8 mouse cellular contexts compared by ENCODE assay signal in genomic region chr6:87590394-87591281, GRCm38 (mm10). TPM values are rescaled to one million over a fixed set of nuclear protein-coding genes. Genes with fewer than 3 reads are reported as not detected.
DNase-seq lines count a peak whose midpoint lies in the region; ATAC-seq lines count a peak whose summit lies in the region.

Prokr1 (minus strand) TSS chr6:87590743.

- H3K4me3 ChIP-seq in forebrain, embryonic 13.5 days = peak within 1 kb of the TSS; percentile 50
- H3K4me3 ChIP-seq in hindbrain, embryonic 11.5 days (ENCODE audit: low read depth, low read length) = peak within 1 kb of the TSS; percentile 53
- H3K4me3 ChIP-seq in limb, embryonic 13.5 days = peak within 1 kb of the TSS; percentile 56
- peak within 1 kb of the TSS; percentile 48 for H3K4me3 ChIP-seq in midbrain, embryonic 11.5 days (ENCODE audit: low read depth, low read length)
- H3K4me3 ChIP-seq in stomach, embryonic 16.5 days (replicated peaks; ENCODE audit: low read length) = peak within 1 kb of the TSS; percentile 51

- peak within 1 kb of the TSS; percentile 69 for H3K9ac ChIP-seq in forebrain, embryonic 13.5 days
- peak within 1 kb of the TSS; percentile 65 for H3K9ac ChIP-seq in hindbrain, embryonic 11.5 days (ENCODE audit: low read depth, low read length)
- peak within 1 kb of the TSS; percentile 66 for H3K9ac ChIP-seq in limb, embryonic 13.5 days
- peak within 1 kb of the TSS; percentile 51 for H3K9ac ChIP-seq in midbrain, embryonic 11.5 days (ENCODE audit: low read length)
- peak within 1 kb of the TSS; percentile 67 for H3K9ac ChIP-seq in stomach, embryonic 16.5 days (ENCODE audit: low read length)

- peak; percentile 4 to 7 for DNase-seq in layer of hippocampus, postnatal 14 days (ENCODE audit: low spot score in 2 of 2)
- DNase-seq in layer of hippocampus, adult 9-10 months (ENCODE audit: low spot score) = no peak
- peak; percentile 67 for DNase-seq in adrenal gland, postnatal 14 days
- DNase-seq in hindbrain, embryonic 11.5 days (ENCODE audit: low spot score) = peak; percentile 79
- peak; percentile 97 for DNase-seq in midbrain, embryonic 11.5 days (ENCODE audit: low spot score, missing footprints)

- H3K4me2 ChIP-seq in forebrain, embryonic 13.5 days = peak within 1 kb of the TSS; percentile 87
- peak within 1 kb of the TSS; percentile 89 for H3K4me2 ChIP-seq in hindbrain, embryonic 11.5 days (replicated peaks; ENCODE audit: low read depth, low read length)
- peak within 1 kb of the TSS; percentile 92 for H3K4me2 ChIP-seq in limb, embryonic 13.5 days (replicated peaks)
- peak within 1 kb of the TSS; percentile 89 for H3K4me2 ChIP-seq in midbrain, embryonic 11.5 days
- H3K4me2 ChIP-seq in stomach, embryonic 16.5 days (ENCODE audit: low read depth, low read length) = peak within 1 kb of the TSS; percentile 95

- no peaks in the 10 kb centered on the region for H3K9me3 ChIP-seq in forebrain, embryonic 13.5 days (replicated peaks)
- H3K9me3 ChIP-seq in hindbrain, embryonic 11.5 days (ENCODE audit: control insufficient read depth, low read length) = no peaks in the 10 kb centered on the region
- H3K9me3 ChIP-seq in limb, embryonic 13.5 days = no peaks in the 10 kb centered on the region
- H3K9me3 ChIP-seq in midbrain, embryonic 11.5 days (ENCODE audit: control insufficient read depth, low read length) = no peaks in the 10 kb centered on the region
- no peaks in the 10 kb centered on the region for H3K9me3 ChIP-seq in stomach, embryonic 16.5 days (replicated peaks; ENCODE audit: control insufficient read depth, low read length)

- peaks cover 40% of the 10 kb centered on the region for H3K4me1 ChIP-seq in forebrain, embryonic 13.5 days
- no peaks in the 10 kb centered on the region; the same call in 1 of the 2 replicates for H3K4me1 ChIP-seq in hindbrain, embryonic 11.5 days (replicated peaks; ENCODE audit: control insufficient read depth, insufficient read depth, low read length)
- peaks cover 16% of the 10 kb centered on the region for H3K4me1 ChIP-seq in limb, embryonic 13.5 days
- peaks cover 5% of the 10 kb centered on the region; the same call in 1 of the 2 replicates for H3K4me1 ChIP-seq in midbrain, embryonic 11.5 days (ENCODE audit: control insufficient read depth, insufficient read depth, low read length)
- H3K4me1 ChIP-seq in stomach, embryonic 16.5 days (ENCODE audit: control insufficient read depth, insufficient read depth, low read length) = peaks cover 12% of the 10 kb centered on the region

- under 1% methylated on average over 34 of the region's 34 CpGs for WGBS in forebrain, embryonic 13.5 days
- WGBS in hindbrain, embryonic 11.5 days = under 1% methylated on average over 34 of the region's 34 CpGs
- WGBS in limb, embryonic 13.5 days = under 1% methylated on average over 34 of the region's 34 CpGs
- under 1% methylated on average over 30 of the region's 34 CpGs for WGBS in midbrain, embryonic 11.5 days
- under 1% methylated on average over 34 of the region's 34 CpGs for WGBS in stomach, embryonic 16.5 days

- peaks cover 3% of the 10 kb centered on the region; the same call in 1 of the 2 replicates for H3K27me3 ChIP-seq in forebrain, embryonic 13.5 days
- H3K27me3 ChIP-seq in hindbrain, embryonic 11.5 days (ENCODE audit: control insufficient read depth, insufficient read depth, low read length) = 0 out of 2 replicates have a peak, but pooled peaks cover 2% of the 10 kb centered on the region
- peaks cover 26% of the 10 kb centered on the region for H3K27me3 ChIP-seq in limb, embryonic 13.5 days
- peaks cover 7% of the 10 kb centered on the region; the same call in 1 of the 2 replicates for H3K27me3 ChIP-seq in midbrain, embryonic 11.5 days (ENCODE audit: control insufficient read depth, insufficient read depth, low read length)
- peaks cover 5% of the 10 kb centered on the region; the same call in 1 of the 2 replicates for H3K27me3 ChIP-seq in stomach, embryonic 16.5 days (ENCODE audit: control insufficient read depth, insufficient read depth, low read length)

- no peaks in the 10 kb centered on the region for H3K36me3 ChIP-seq in forebrain, embryonic 13.5 days (ENCODE audit: poor library complexity, severe bottlenecking)
- no peaks in the 10 kb centered on the region for H3K36me3 ChIP-seq in hindbrain, embryonic 11.5 days (ENCODE audit: control insufficient read depth, insufficient read depth, low read length)
- H3K36me3 ChIP-seq in limb, embryonic 13.5 days = no peaks in the 10 kb centered on the region
- H3K36me3 ChIP-seq in midbrain, embryonic 11.5 days (ENCODE audit: control insufficient read depth, insufficient read depth, low read length) = no peaks in the 10 kb centered on the region
- no peaks in the 10 kb centered on the region for H3K36me3 ChIP-seq in stomach, embryonic 16.5 days (ENCODE audit: control insufficient read depth, insufficient read depth, low read length)

- H3K27ac ChIP-seq in forebrain, embryonic 13.5 days = no peak within 1 kb of the TSS
- peak within 1 kb of the TSS; percentile 49; the same call in 1 of the 2 replicates for H3K27ac ChIP-seq in hindbrain, embryonic 11.5 days (ENCODE audit: low read depth, low read length)
- H3K27ac ChIP-seq in limb, embryonic 13.5 days = no peak within 1 kb of the TSS
- no peak within 1 kb of the TSS for H3K27ac ChIP-seq in midbrain, embryonic 11.5 days (ENCODE audit: low read depth, low read length)
- no peak within 1 kb of the TSS for H3K27ac ChIP-seq in stomach, embryonic 16.5 days (ENCODE audit: low read length)

- peak; percentile 92 for ATAC-seq in forebrain, embryonic 13.5 days
- ATAC-seq in hindbrain, embryonic 11.5 days (ENCODE audit: low FRiP score) = peak; percentile 90
- peak; percentile 86 for ATAC-seq in limb, embryonic 13.5 days (ENCODE audit: low FRiP score, low read depth)
- peak; percentile 94 for ATAC-seq in midbrain, embryonic 11.5 days (ENCODE audit: low FRiP score)
- peak; percentile 90 for ATAC-seq in stomach, embryonic 16.5 days (ENCODE audit: insufficient read depth, low FRiP score)

RNA-seq across cellular contexts. Expression of gene Prokr1, which starts in this region (rescaled TPM):
- total RNA-seq in layer of hippocampus, postnatal 14 days (2021) = under 1 TPM; 0.48 to 0.55 TPM
- total RNA-seq in adrenal gland, postnatal 14 days (2021) = 0.71 and 0.93 TPM in 2 replicates
- 5.0 and 5.9 TPM in 2 replicates for polyA plus RNA-seq in forebrain, embryonic 13.5 days (2015; fragmentation: Nextera tagmentation; extraction: Ambion mirVana)
- polyA plus RNA-seq in hindbrain, embryonic 11.5 days (2014; fragmentation: Nextera tagmentation; extraction: Ambion mirVana) = 2.8 and 3.6 TPM in 2 replicates
- polyA plus RNA-seq in limb, embryonic 13.5 days (2015; fragmentation: Nextera tagmentation; extraction: Ambion mirVana) = 3.8 and 4.6 TPM in 2 replicates
- polyA plus RNA-seq in midbrain, embryonic 11.5 days (2014; fragmentation: Nextera tagmentation; extraction: Ambion mirVana) = 3.1 and 3.5 TPM in 2 replicates
- polyA plus RNA-seq in stomach, embryonic 16.5 days (2015; fragmentation: Nextera tagmentation; extraction: Ambion mirVana) = 3.2 and 3.3 TPM in 2 replicates

Comparison
In these comparisons a context has a peak if more than half of its experiments do, and no peak if none do; other contexts are left out.
1. Peak in DNase-seq in layer of hippocampus, postnatal 14 days; RNA of the gene not detected or under 1 TPM.
2. Peak in DNase-seq in adrenal gland, postnatal 14 days; RNA of the gene not detected or under 1 TPM.